17 mouse cellular contexts compared by ENCODE assay signal in genomic region chr6:72902254-72902990, GRCm38 (mm10). TPM values are rescaled to one million over a fixed set of nuclear protein-coding genes. Genes with fewer than 3 reads are reported as not detected.
DNase-seq lines count a peak whose midpoint lies in the region; TF ChIP-seq lines count a peak whose summit lies in the region.
"Had no signal": no experiment of that assay in that cellular context is flagged by ENCODE, and none has a peak within 500 bp of the region (broad histone marks: within the 10 kb centered on the region; RNA-seq: fewer than 3 reads in every experiment).

No protein-coding gene starts in this region.

- H3K4me3 ChIP-seq in layer of hippocampus, adult 2 months, result no peak overlapping the region
- H3K4me3 ChIP-seq: embryonic facial prominence, embryonic 13.5 days; heart, embryonic 12.5 days; hindbrain, embryonic 15.5 days; liver, embryonic 15.5 days had no signal

- DNase-seq in layer of hippocampus, adult 2 months (ENCODE audit: low spot score in 2 of 2), result no peak
- no peak for DNase-seq in layer of hippocampus, adult 18-20 months (ENCODE audit: low spot score in 2 of 2)
- DNase-seq in thymus, postnatal 36 days, result peak; percentile 6 to 24
- no peak for DNase-seq in thymus, postnatal 10 days (ENCODE audit: low spot score in 2 of 2)
- peak; percentile 65 for DNase-seq in R1 (ENCODE audit: low read depth, low spot score)
- DNase-seq in spleen, adult 12 weeks (ENCODE audit: low spot score), result no peak
- DNase-seq in urinary bladder, postnatal 14 days (ENCODE audit: low spot score), result no peak
- DNase-seq: cerebellum, adult 9-11 months; forebrain, postnatal 0 days; gastrocnemius, postnatal 36 days; kidney, adult 8-10 months; layer of hippocampus, postnatal 36 days; left cerebral cortex, postnatal 4 days had no signal

- TF ChIP-seq CTCF in layer of hippocampus, adult 2 months (conservative IDR thresholded peaks at IDR 0.05), result peak; percentile 52

- no peak overlapping the region for H3K27ac ChIP-seq in layer of hippocampus, adult 2 months
- H3K27ac ChIP-seq: embryonic facial prominence, embryonic 13.5 days; hindbrain, embryonic 15.5 days; liver, embryonic 15.5 days had no signal

RNA-seq across cellular contexts. Expression of gene Kcmf1, which starts 2.6 kb away (rescaled TPM):
- 10 to 100 TPM; 57.8 to 64.1 TPM for total RNA-seq in layer of hippocampus, adult 2 months (2021)
- total RNA-seq in layer of hippocampus, adult 18-20 months (2021), result 10 to 100 TPM; 64.2 to 65.8 TPM

RNA-seq across cellular contexts. Expression of gene Tmsb10, which starts 56.1 kb away (rescaled TPM):
- total RNA-seq in layer of hippocampus, adult 2 months (2021), result 100 to 1,000 TPM; 318 to 329 TPM
- 100 to 1,000 TPM; 264 to 325 TPM for total RNA-seq in layer of hippocampus, adult 18-20 months (2021)

Comparison
In these comparisons a context has a peak if more than half of its experiments do, and no peak if none do; other contexts are left out.
1. DNase-seq: peak in thymus, postnatal 36 days (2 of 2) and R1 (single experiment); none in layer of hippocampus, adult 2 months (0 of 2), layer of hippocampus, adult 18-20 months (0 of 2), thymus, postnatal 10 days (0 of 2), spleen, adult 12 weeks (single experiment) and urinary bladder, postnatal 14 days (single experiment).